Mouse (Mus musculus) intestine, embryonic 15.5 days (tissue): Measurements from ENCODE around the gene Atg4d. TPM values are rescaled to one million over a fixed set of nuclear protein-coding genes. Genes with fewer than 3 reads are reported as not detected.

Experiments
- ATAC-seq: fragments of 200-750 bp; cut with Nextera tagmentation; 2 replicates; pipeline ENCODE4 v1.8.0; 2017; ENCODE audit warnings: moderate TSS enrichment, moderate library complexity
- H3K27ac ChIP-seq: fragments of 300-500 bp; sonication (generic); 2 replicates; pipeline ENCODE4 v1.5.1; 2015; ENCODE audit warnings: mild to moderate bottlenecking, inconsistent platforms
- H3K27me3 ChIP-seq: fragments of 300-500 bp; sonication (generic); replicated peaks from 2 replicates; pipeline ENCODE4 v1.6.1; 2015; ENCODE audit warnings: inconsistent platforms
- H3K36me3 ChIP-seq: fragments of 300-500 bp; sonication (generic); 2 replicates; pipeline ENCODE4 v1.6.1; 2015; ENCODE audit warnings: inconsistent platforms
- H3K4me1 ChIP-seq: fragments of 300-500 bp; sonication (generic); replicated peaks from 2 replicates; pipeline ENCODE4 v1.6.1; 2015; ENCODE audit warnings: inconsistent platforms
- H3K4me2 ChIP-seq: fragments of 300-500 bp; sonication (generic); replicated peaks from 2 replicates; pipeline ENCODE4 v1.6.1; 2015; ENCODE audit warnings: mild to moderate bottlenecking, inconsistent platforms
- H3K4me3 ChIP-seq: fragments of 300-500 bp; sonication (generic); replicated peaks from 2 replicates; pipeline ENCODE4 v1.5.1; 2015; ENCODE audit warnings: inconsistent platforms
- H3K9ac ChIP-seq: fragments of 300-500 bp; sonication (generic); 2 replicates; pipeline ENCODE4 v1.6.1; 2015; ENCODE audit warnings: inconsistent platforms
- H3K9me3 ChIP-seq: fragments of 300-500 bp; sonication (generic); 2 replicates; pipeline ENCODE4 v1.6.1; 2016; ENCODE audit warnings: inconsistent platforms
- WGBS: fragments of 180-500 bp; shearing (Covaris S2); methylation state at CpG from one replicate; pipeline ENCODE4 v1.1.7; 2015; 5-methylcytosine and 5-hydroxymethylcytosine counted together
- polyA plus RNA-seq: library from polyadenylated mRNA; unstranded; fragments of >200 nt; fragmentation: Nextera tagmentation; extraction: Ambion mirVana; gene quantifications from 2 replicates; pipeline ENCODE4 v1.2.1, GENCODE M21; 2015

Gene Atg4d
- polyA plus RNA-seq, 1 experiment from 2014 or later, result 50.0 TPM

DNA sequence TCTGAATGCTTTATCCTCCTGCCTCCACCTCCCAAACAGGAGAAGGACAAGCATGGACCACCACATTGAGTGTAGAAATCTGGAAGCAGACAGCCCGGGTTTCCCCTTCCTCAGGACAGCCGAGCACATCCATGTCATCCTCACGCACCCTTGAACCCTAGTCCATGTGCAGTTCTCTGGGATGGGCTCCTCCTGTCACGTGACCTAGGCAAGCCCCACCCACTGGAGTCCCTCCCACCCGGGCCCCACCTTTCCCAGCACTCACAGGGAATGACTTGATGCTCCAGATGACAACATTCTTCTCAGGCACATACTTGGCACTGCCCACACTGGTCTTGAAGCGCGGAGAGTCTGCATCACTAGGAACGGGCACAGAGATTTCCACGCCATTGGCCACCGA lies 33.9 kb downstream of the Atg4d start:
- Histone ChIP-seq H3K4me3 (no peak overlapping the region), H3K9me3 (no peaks in the 10 kb centered on the region), H3K36me3 (peaks cover 6% of the 10 kb centered on the region; the same call in 1 of the 2 replicates), H3K4me1 (no peaks in the 10 kb centered on the region), H3K27ac (no peak overlapping the region), H3K27me3 (no peaks in the 10 kb centered on the region), H3K4me2 (no peak overlapping the region), H3K9ac (no peak overlapping the region)
- WGBS, result 86% methylated on average over 10 of the region's 10 CpGs
- no peak for ATAC-seq

DNA sequence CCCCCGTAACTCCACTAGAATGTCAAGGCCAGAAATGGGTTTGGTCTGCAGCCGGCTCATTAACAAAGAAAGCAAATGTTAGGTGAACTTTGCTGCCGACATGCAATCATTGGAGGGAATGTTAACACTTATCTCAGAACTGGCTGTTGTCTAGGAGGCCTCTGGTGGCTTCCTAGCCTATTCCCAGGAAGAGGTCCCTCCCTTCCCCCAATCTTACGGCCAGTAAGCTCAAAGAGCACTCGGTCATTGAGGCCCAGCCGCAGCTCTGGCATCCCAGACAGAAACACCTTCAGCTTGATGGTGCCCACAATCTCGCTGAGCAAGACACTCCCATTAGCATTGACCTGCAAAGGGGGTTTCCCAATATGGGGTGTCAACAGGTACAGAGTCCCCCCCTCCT lies 40.0 kb downstream of the Atg4d start:
- Histone ChIP-seq H3K4me1 (no peaks in the 10 kb centered on the region), H3K9me3 (no peaks in the 10 kb centered on the region), H3K9ac (no peak overlapping the region), H3K36me3 (peaks cover 6% of the 10 kb centered on the region; the same call in 1 of the 2 replicates), H3K4me3 (no peak overlapping the region), H3K27ac (no peak overlapping the region), H3K27me3 (no peaks in the 10 kb centered on the region), H3K4me2 (no peak overlapping the region)
- 66% methylated on average over 7 of the region's 7 CpGs for WGBS
- peak; percentile 63; the same call in 1 of the 2 replicates for ATAC-seq

DNA sequence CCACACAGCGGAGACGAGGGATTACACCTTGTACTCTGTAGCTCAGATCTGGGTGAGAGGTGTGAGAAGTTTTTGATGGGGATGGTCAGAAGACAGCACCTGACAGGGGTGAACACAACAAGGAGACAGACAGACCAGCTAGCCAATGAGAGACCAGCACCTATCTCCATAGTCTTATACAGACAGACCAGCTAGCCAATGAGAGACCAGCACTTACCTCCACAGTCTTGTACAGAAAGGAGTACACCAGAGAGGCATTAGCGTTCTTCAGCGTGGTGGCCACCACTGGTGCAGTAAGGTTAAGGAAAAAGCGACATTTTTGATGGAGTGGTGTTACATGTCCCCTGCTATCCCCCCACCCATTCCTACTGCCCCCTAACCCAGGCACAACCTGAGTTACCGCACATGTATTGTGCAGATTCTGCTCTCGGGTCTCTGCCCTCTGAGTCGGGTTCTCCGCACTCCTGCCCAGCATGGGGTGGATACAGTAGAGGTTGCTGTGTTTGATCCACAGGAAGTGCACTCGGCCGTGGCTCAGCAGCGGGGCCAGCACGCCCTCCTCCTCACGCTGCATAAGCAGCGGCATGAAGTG lies 44.2 kb downstream of the Atg4d start:
- Histone ChIP-seq H3K9ac (no peak overlapping the region), H3K9me3 (no peaks in the 10 kb centered on the region), H3K27me3 (peaks cover 5% of the 10 kb centered on the region), H3K4me3 (no peak overlapping the region), H3K4me2 (no peak overlapping the region), H3K4me1 (no peaks in the 10 kb centered on the region), H3K36me3 (no peaks in the 10 kb centered on the region), H3K27ac (no peak overlapping the region)
- ATAC-seq, result no peak
- 68% methylated on average over 15 of the region's 15 CpGs for WGBS

DNA sequence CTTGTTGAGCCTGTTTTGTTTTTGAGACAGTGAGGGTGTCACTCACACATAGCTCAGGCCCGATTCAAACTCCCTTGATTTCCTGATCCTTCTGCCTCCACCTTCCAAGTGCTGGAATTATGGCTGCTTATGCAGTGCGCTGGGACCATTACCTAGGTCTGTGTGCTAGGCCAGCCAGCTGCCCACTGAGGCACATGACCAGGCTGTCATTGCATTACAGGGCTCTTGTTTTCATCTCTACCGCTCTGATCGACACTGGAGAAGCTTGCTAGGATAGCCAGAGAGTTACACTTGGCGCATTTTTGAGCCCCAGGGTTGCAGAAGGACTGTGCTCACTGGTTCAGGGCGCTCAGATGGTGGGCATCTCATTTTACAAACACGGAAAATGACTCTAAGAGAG lies 46.6 kb downstream of the Atg4d start:
- H3K27ac ChIP-seq, result no peak overlapping the region
- WGBS, result 18% methylated on average over 7 of the region's 7 CpGs
- peaks cover 5% of the 10 kb centered on the region for H3K27me3 ChIP-seq
- H3K4me3 ChIP-seq, result peak overlapping the region; percentile 48
- no peaks in the 10 kb centered on the region for H3K36me3 ChIP-seq
- peak; percentile 24 for ATAC-seq
- peak overlapping the region; percentile 54 for H3K9ac ChIP-seq
- H3K4me1 ChIP-seq, result no peaks in the 10 kb centered on the region
- peak overlapping the region; percentile 55 for H3K4me2 ChIP-seq
- no peaks in the 10 kb centered on the region for H3K9me3 ChIP-seq

DNA sequence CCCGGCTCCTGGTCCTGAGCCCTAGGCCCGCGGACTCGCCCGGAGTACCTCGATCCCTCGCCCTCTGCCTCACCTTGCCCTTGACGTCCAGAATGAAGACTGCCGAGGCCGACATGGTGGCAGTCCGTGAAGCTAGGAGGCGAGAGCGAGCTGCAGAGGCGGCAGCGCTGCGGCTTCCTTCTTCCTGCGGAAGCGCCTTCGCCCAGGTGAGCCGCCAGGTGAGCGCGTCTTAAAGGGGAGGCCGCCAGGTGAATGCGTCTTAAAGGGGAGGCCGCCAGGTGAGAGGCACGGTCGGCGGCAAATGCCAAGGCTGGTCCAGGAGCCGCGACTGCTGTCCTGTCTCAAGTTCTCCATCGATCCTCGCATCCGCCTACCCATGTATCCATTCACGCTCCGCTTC lies 47.0 kb downstream of the Atg4d start, which contains the start of gene Ap1m2:
Ap1m2 (minus strand) TSS at position 204 of the 400 bp plus-strand sequence.
- 7% methylated on average over 35 of the region's 35 CpGs for WGBS
- H3K27ac ChIP-seq, result no peak within 1 kb of the TSS
- H3K4me3 ChIP-seq, result peak within 1 kb of the TSS; percentile 48
- H3K27me3 ChIP-seq, result peaks cover 5% of the 10 kb centered on the region
- ATAC-seq, result peak; percentile 79
- H3K9me3 ChIP-seq, result no peaks in the 10 kb centered on the region
- H3K36me3 ChIP-seq, result no peaks in the 10 kb centered on the region
- peak within 1 kb of the TSS; percentile 54 for H3K9ac ChIP-seq
- no peaks in the 10 kb centered on the region for H3K4me1 ChIP-seq
- peak within 1 kb of the TSS; percentile 55 for H3K4me2 ChIP-seq

DNA sequence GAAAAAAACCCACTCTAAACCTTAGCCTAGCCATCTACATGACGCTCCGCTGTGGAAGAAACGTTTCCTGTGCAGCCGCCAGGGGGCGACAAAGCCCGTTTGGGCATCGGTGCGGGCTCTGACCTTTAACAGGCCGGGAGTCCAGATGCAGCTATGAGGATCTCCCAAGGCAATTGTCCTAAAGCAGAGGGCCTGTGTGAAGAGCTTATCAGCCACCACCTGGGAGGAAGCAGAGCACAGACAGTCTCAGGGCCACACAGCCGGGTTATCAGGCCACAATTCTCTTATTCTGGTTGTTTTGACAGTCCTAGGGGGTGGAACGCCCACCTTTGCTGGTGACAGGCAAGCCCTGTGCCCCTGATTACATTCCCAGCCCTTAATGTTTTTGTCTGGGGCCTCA lies 48.3 kb downstream of the Atg4d start:
- no peak overlapping the region for H3K27ac ChIP-seq
- peaks cover 5% of the 10 kb centered on the region for H3K27me3 ChIP-seq
- H3K9ac ChIP-seq, result no peak overlapping the region
- H3K36me3 ChIP-seq, result no peaks in the 10 kb centered on the region
- no peak overlapping the region for H3K4me3 ChIP-seq
- no peak overlapping the region for H3K4me2 ChIP-seq
- WGBS, result 8% methylated on average over 11 of the region's 11 CpGs
- no peaks in the 10 kb centered on the region for H3K4me1 ChIP-seq
- ATAC-seq, result peak; percentile 68
- no peaks in the 10 kb centered on the region for H3K9me3 ChIP-seq

DNA sequence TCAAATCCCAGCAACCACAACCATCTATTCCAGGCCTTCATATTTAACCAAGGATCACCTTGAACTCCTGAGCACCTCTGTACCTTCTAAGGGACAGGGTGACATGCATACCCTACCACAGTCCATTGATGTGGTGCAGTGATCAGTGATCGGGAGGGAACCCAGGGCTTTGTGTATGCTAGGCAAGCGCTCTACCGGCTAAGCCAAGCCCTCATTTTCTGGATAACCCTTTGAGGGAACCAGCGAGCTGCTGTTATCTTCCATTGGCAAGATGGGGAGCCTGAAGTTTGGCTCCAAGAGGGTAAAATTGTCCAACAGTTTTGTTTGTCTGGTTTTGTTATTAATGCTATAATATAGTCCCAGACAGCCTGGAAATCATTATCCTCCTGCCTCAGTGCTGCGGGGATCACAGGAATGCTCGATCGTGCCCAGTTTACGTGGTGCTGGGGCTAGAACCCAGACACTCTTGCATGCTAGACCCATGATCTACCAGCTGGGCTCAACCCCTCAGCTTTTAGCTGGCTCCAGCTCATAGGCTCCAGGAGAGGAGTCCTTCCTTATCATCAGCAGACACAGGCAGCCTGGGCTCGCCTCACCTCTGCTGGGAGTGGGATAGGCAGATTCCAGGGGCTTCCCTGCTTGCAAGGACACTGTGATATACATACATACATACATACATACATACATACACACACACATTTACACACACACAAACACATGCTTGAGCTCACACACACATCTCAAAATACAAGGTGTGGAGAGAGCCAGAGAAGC lies 49.5 kb downstream of the Atg4d start:
- no peak overlapping the region for H3K4me3 ChIP-seq
- H3K4me1 ChIP-seq, result no peaks in the 10 kb centered on the region
- H3K27ac ChIP-seq, result no peak overlapping the region
- H3K9ac ChIP-seq, result no peak overlapping the region
- no peaks in the 10 kb centered on the region for H3K36me3 ChIP-seq
- peaks cover 5% of the 10 kb centered on the region for H3K27me3 ChIP-seq
- ATAC-seq, result no peak
- H3K9me3 ChIP-seq, result no peaks in the 10 kb centered on the region
- 90% methylated on average over 9 of the region's 9 CpGs for WGBS
- no peak overlapping the region for H3K4me2 ChIP-seq

DNA sequence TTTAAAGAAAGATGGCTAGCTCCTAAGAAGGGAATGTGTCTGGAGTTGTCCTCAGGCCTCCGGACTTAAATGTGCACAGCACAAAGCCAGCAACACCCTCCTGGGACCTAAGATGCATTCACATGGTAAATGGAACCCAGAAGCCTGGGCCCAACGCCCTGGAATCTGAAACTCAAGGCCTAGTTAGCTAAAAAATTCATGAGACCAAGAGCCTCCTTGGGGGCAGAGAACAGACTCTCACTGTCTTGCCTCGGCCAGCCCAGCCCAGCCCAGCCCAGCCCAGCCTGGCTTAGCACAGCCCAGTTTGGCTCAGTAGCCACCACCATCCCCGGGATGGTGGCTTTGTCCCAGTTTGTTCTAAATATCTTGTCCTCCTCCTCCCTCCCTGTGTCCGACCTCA lies 50.3 kb downstream of the Atg4d start:
- ATAC-seq, result no peak
- Histone ChIP-seq H3K9me3 (no peaks in the 10 kb centered on the region), H3K27ac (no peak overlapping the region), H3K4me3 (no peak overlapping the region), H3K9ac (no peak overlapping the region), H3K4me1 (peaks cover 3% of the 10 kb centered on the region; the same call in 1 of the 2 replicates), H3K27me3 (peaks cover 5% of the 10 kb centered on the region), H3K36me3 (no peaks in the 10 kb centered on the region), H3K4me2 (no peak overlapping the region)
- 59% methylated on average over 5 of the region's 5 CpGs for WGBS

DNA sequence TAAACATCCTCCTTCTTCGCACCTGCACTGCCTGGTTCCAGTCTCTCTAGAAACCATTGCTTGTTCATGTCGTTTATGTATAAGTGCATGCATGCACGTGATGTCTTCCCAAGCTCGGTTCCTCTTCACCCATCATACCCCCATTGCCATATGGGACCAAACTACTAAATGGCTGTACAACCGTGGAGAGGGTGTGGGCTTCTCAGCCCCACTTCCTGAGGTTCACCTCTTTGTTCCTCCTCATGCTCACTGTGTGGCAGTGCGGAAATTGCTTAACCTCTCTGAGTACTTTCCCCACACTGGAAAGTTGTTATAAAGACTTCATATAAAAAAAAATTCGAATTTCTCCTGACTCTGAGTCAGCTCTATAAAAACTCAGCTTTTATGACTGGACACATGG lies 51.6 kb downstream of the Atg4d start:
- no peak for ATAC-seq
- peaks cover 10% of the 10 kb centered on the region for H3K4me1 ChIP-seq
- 76% methylated on average over 7 of the region's 7 CpGs for WGBS

DNA sequence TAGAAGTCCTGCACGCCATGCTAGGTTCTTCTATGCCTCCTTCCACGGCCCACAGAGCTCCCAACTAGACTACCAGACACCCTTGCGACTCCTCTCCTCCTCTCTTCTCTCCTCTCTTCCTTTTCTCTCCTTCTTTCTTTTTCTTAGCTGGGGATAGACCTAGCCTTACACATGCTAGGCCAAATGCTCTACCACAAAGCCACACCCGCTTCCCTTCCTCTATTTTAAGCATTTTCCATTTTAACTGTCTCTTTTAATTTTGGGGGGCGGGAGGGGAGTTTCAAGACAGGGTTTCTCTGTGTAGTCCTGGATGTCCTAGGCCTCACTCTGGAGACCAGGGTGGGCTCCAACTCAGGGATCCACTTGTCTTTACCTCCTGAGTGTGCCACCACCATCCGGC lies 53.7 kb downstream of the Atg4d start:
- WGBS, result 86% methylated on average over 6 of the region's 6 CpGs
- no peaks in the 10 kb centered on the region for H3K36me3 ChIP-seq
- no peak overlapping the region for H3K9ac ChIP-seq
- H3K4me3 ChIP-seq, result no peak overlapping the region
- no peaks in the 10 kb centered on the region for H3K9me3 ChIP-seq
- no peaks in the 10 kb centered on the region for H3K27me3 ChIP-seq
- no peak overlapping the region for H3K27ac ChIP-seq
- ATAC-seq, result no peak
- peaks cover 15% of the 10 kb centered on the region for H3K4me1 ChIP-seq
- H3K4me2 ChIP-seq, result no peak overlapping the region

More for the DNA sequence above, 51.6 kb downstream of the Atg4d start:
- Histone ChIP-seq H3K9ac (no peak overlapping the region), H3K4me3 (no peak overlapping the region), H3K36me3 (no peaks in the 10 kb centered on the region), H3K9me3 (no peaks in the 10 kb centered on the region), H3K4me2 (no peak overlapping the region), H3K27ac (no peak overlapping the region), H3K27me3 (peaks cover 5% of the 10 kb centered on the region)

DNA sequence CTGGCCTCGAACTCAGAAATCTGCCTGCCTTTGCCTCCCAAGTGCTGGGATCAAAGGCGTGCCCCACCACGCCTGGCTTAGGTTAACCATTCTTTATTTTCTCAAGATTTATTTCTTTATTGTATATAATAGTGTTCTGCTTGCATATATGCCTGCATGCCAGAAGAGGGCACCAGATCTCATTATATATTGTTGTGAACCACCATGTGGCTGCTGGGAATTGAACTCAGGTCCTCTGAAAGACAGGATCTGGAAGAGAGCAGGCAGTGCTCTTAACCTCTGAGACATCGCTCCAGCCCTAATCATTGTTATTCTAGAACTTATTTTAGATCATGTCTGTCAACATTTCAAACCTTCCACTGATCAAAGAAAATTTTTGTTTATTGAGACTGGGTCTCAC lies 54.4 kb downstream of the Atg4d start:
- 92% methylated on average over 4 of the region's 4 CpGs for WGBS
- Histone ChIP-seq H3K4me1 (peaks cover 15% of the 10 kb centered on the region), H3K36me3 (no peaks in the 10 kb centered on the region)

DNA sequence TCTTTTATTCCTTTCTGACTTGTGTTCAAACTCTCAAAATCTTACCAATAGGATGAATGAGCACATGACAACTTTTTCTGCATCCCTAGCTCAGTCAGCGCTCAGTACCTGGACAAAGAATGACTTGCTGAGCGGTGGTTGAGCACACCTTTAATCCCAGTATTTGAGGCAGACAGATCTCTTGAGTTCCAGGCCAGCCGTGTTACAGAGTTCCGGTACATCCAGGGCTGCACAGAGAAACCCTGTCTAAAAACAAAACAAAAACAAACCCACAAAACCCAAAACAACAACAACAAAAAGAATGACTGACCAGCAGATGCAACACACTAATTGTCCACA lies 55.2 kb downstream of the Atg4d start:
- ATAC-seq, result peak; percentile 65

More for the DNA sequence above, 54.4 kb downstream of the Atg4d start:
- ATAC-seq, result no peak
- Histone ChIP-seq H3K27ac (no peak overlapping the region), H3K27me3 (no peaks in the 10 kb centered on the region), H3K9ac (no peak overlapping the region), H3K9me3 (no peaks in the 10 kb centered on the region), H3K4me3 (no peak overlapping the region), H3K4me2 (no peak overlapping the region)

More for the DNA sequence above, 55.2 kb downstream of the Atg4d start:
- Histone ChIP-seq H3K27me3 (no peaks in the 10 kb centered on the region), H3K4me3 (peak overlapping the region; percentile 65), H3K36me3 (no peaks in the 10 kb centered on the region), H3K9me3 (no peaks in the 10 kb centered on the region), H3K4me1 (peaks cover 15% of the 10 kb centered on the region), H3K4me2 (peak overlapping the region; percentile 85), H3K9ac (peak overlapping the region; percentile 77; the same call in 1 of the 2 replicates), H3K27ac (no peak overlapping the region)
- 18% methylated on average over 4 of the region's 4 CpGs for WGBS
